Mouse (Mus musculus): ENCODE measurements around the gene Cbx4. TPM values are rescaled to one million over a fixed set of nuclear protein-coding genes. Genes with fewer than 3 reads are reported as not detected.

Gene Cbx4
- polyA plus RNA-seq, 1 experiment from 2014 or later: 11.2 TPM

- H3K9me3 ChIP-seq: no peaks in the 10 kb centered on the region
- no peak overlapping the region for H3K4me3 ChIP-seq (replicated peaks)
- H3K27ac ChIP-seq: no peak overlapping the region
- WGBS: 68% methylated on average over 47 of the region's 47 CpGs
- H3K27me3 ChIP-seq (replicated peaks): no peaks in the 10 kb centered on the region
- peaks cover 12% of the 10 kb centered on the region for H3K36me3 ChIP-seq
- ATAC-seq: no peak
- peak overlapping the region; percentile 22; the same call in 1 of the 2 replicates for H3K4me2 ChIP-seq (replicated peaks)
- H3K4me1 ChIP-seq (replicated peaks): peaks cover 63% of the 10 kb centered on the region
- H3K9ac ChIP-seq: no peak overlapping the region
Observed at GRCm38 (mm10) chr11:119081148-119081838, 4.7 kb downstream of the Cbx4 start.

GRCm38 (mm10) chr11:119080461-119081147 is 5.4 kb downstream of the Cbx4 start:
- Histone ChIP-seq H3K36me3 (peaks cover 12% of the 10 kb centered on the region), H3K9ac (no peak overlapping the region), H3K4me3 (replicated peaks) (no peak overlapping the region), H3K27ac (no peak overlapping the region), H3K27me3 (replicated peaks) (no peaks in the 10 kb centered on the region), H3K4me1 (replicated peaks) (peaks cover 67% of the 10 kb centered on the region), H3K9me3 (no peaks in the 10 kb centered on the region), H3K4me2 (replicated peaks) (peak overlapping the region; percentile 22; the same call in 1 of the 2 replicates)
- no peak for ATAC-seq
- WGBS: 63% methylated on average over 33 of the region's 33 CpGs

- ATAC-seq: no peak
- Histone ChIP-seq H3K9ac (peak overlapping the region; percentile 43), H3K27ac (peak overlapping the region; percentile 63), H3K9me3 (no peaks in the 10 kb centered on the region), H3K36me3 (peaks cover 12% of the 10 kb centered on the region), H3K4me1 (replicated peaks) (peaks cover 63% of the 10 kb centered on the region), H3K4me3 (replicated peaks) (peak overlapping the region; percentile 18; the same call in 1 of the 2 replicates), H3K27me3 (replicated peaks) (no peaks in the 10 kb centered on the region), H3K4me2 (replicated peaks) (peak overlapping the region; percentile 47)
- 38% methylated on average over 7 of the region's 7 CpGs for WGBS
Observed at GRCm38 (mm10) chr11:119079445-119079837, 6.6 kb downstream of the Cbx4 start.

GRCm38 (mm10) chr11:119078691-119079444 is 7.2 kb downstream of the Cbx4 start:
- Histone ChIP-seq H3K4me2 (replicated peaks) (peak overlapping the region; percentile 47), H3K9ac (peak overlapping the region; percentile 43), H3K27me3 (replicated peaks) (no peaks in the 10 kb centered on the region), H3K27ac (peak overlapping the region; percentile 63), H3K4me1 (replicated peaks) (peaks cover 57% of the 10 kb centered on the region), H3K36me3 (peaks cover 12% of the 10 kb centered on the region), H3K4me3 (replicated peaks) (peak overlapping the region; percentile 18; the same call in 1 of the 2 replicates), H3K9me3 (no peaks in the 10 kb centered on the region)
- peak; percentile 29 for ATAC-seq
- WGBS: 11% methylated on average over 24 of the region's 27 CpGs

- Histone ChIP-seq H3K27me3 (replicated peaks) (no peaks in the 10 kb centered on the region), H3K4me2 (replicated peaks) (no peak overlapping the region), H3K4me1 (replicated peaks) (peaks cover 55% of the 10 kb centered on the region), H3K9me3 (no peaks in the 10 kb centered on the region), H3K9ac (no peak overlapping the region), H3K4me3 (replicated peaks) (no peak overlapping the region), H3K27ac (no peak overlapping the region), H3K36me3 (peaks cover 12% of the 10 kb centered on the region)
- no peak for ATAC-seq
- WGBS: 86% methylated on average over 4 of the region's 4 CpGs
Observed at GRCm38 (mm10) chr11:119077755-119078154, 8.3 kb downstream of the Cbx4 start.

GRCm38 (mm10) chr11:119075805-119076204 is 10.2 kb downstream of the Cbx4 start:
- Histone ChIP-seq H3K4me3 (replicated peaks) (no peak overlapping the region), H3K9ac (no peak overlapping the region), H3K4me2 (replicated peaks) (no peak overlapping the region), H3K9me3 (no peaks in the 10 kb centered on the region), H3K27me3 (replicated peaks) (no peaks in the 10 kb centered on the region), H3K36me3 (peaks cover 2% of the 10 kb centered on the region), H3K27ac (no peak overlapping the region), H3K4me1 (replicated peaks) (peaks cover 45% of the 10 kb centered on the region)
- 76% methylated on average over 5 of the region's 5 CpGs for WGBS
- ATAC-seq: no peak

GRCm38 (mm10) chr11:119073876-119074433 is 12.1 kb downstream of the Cbx4 start:
- ATAC-seq: no peak
- no peak overlapping the region for H3K9ac ChIP-seq
- no peak overlapping the region for H3K27ac ChIP-seq
- H3K9me3 ChIP-seq: no peaks in the 10 kb centered on the region
- no peak overlapping the region for H3K4me2 ChIP-seq (replicated peaks)
- H3K27me3 ChIP-seq (replicated peaks): no peaks in the 10 kb centered on the region
- 80% methylated on average over 6 of the region's 6 CpGs for WGBS
- no peaks in the 10 kb centered on the region for H3K36me3 ChIP-seq
- peaks cover 30% of the 10 kb centered on the region for H3K4me1 ChIP-seq (replicated peaks)
- no peak overlapping the region for H3K4me3 ChIP-seq (replicated peaks)

GRCm38 (mm10) chr11:119072986-119073385 is 13.0 kb downstream of the Cbx4 start:
- H3K36me3 ChIP-seq: no peaks in the 10 kb centered on the region
- 63% methylated on average over 6 of the region's 6 CpGs for WGBS
- no peaks in the 10 kb centered on the region for H3K27me3 ChIP-seq (replicated peaks)
- no peaks in the 10 kb centered on the region for H3K9me3 ChIP-seq
- peaks cover 22% of the 10 kb centered on the region for H3K4me1 ChIP-seq (replicated peaks)
- H3K9ac ChIP-seq: no peak overlapping the region
- H3K4me2 ChIP-seq (replicated peaks): no peak overlapping the region
- no peak overlapping the region for H3K27ac ChIP-seq
- no peak overlapping the region for H3K4me3 ChIP-seq (replicated peaks)
- no peak for ATAC-seq

- H3K9ac ChIP-seq: no peak overlapping the region
- peak; percentile 82 for ATAC-seq
Observed at GRCm38 (mm10) chr11:119072239-119072638, 13.8 kb downstream of the Cbx4 start.

GRCm38 (mm10) chr11:119066841-119067240 is 19.2 kb downstream of the Cbx4 start:
- no peaks in the 10 kb centered on the region for H3K9me3 ChIP-seq
- H3K36me3 ChIP-seq: no peaks in the 10 kb centered on the region
- 74% methylated on average over 8 of the region's 8 CpGs for WGBS
- H3K4me1 ChIP-seq (replicated peaks): peaks cover 3% of the 10 kb centered on the region
- no peak overlapping the region for H3K4me2 ChIP-seq (replicated peaks)
- no peak overlapping the region for H3K4me3 ChIP-seq (replicated peaks)
- H3K27ac ChIP-seq: no peak overlapping the region
- H3K9ac ChIP-seq: no peak overlapping the region
- no peak for ATAC-seq
- peaks cover 2% of the 10 kb centered on the region; the same call in 1 of the 2 replicates for H3K27me3 ChIP-seq (replicated peaks)

More at GRCm38 (mm10) chr11:119072239-119072638, 13.8 kb downstream of the Cbx4 start:
- H3K9me3 ChIP-seq: no peaks in the 10 kb centered on the region
- no peak overlapping the region for H3K4me3 ChIP-seq (replicated peaks)
- no peaks in the 10 kb centered on the region for H3K27me3 ChIP-seq (replicated peaks)
- no peak overlapping the region for H3K4me2 ChIP-seq (replicated peaks)
- 69% methylated on average over 7 of the region's 7 CpGs for WGBS
- no peaks in the 10 kb centered on the region for H3K36me3 ChIP-seq
- H3K27ac ChIP-seq: no peak overlapping the region
- peaks cover 22% of the 10 kb centered on the region for H3K4me1 ChIP-seq (replicated peaks)

- no peak overlapping the region for H3K9ac ChIP-seq
- WGBS: 22% methylated on average over 3 of the region's 3 CpGs
- no peaks in the 10 kb centered on the region for H3K9me3 ChIP-seq
- H3K27ac ChIP-seq: no peak overlapping the region
- peaks cover 58% of the 10 kb centered on the region for H3K27me3 ChIP-seq (replicated peaks)
- ATAC-seq: no peak
- no peaks in the 10 kb centered on the region for H3K36me3 ChIP-seq
- H3K4me1 ChIP-seq (replicated peaks): peaks cover 35% of the 10 kb centered on the region
- H3K4me2 ChIP-seq (replicated peaks): peak overlapping the region; percentile 94; the same call in 1 of the 2 replicates
- H3K4me3 ChIP-seq (replicated peaks): no peak overlapping the region
Observed at GRCm38 (mm10) chr11:119059256-119059655, 26.8 kb downstream of the Cbx4 start.

Measured in intestine, embryonic 15.5 days (tissue).